Mouse (Mus musculus) kidney, adult 2 months (tissue): ENCODE measurements around the gene Azin2. TPM values are rescaled to one million over a fixed set of nuclear protein-coding genes. Genes with fewer than 3 reads are reported as not detected.
A peak's percentile ranks its signal among the peaks of the same experiment; 100 is the strongest.

ENCODE experiments used
- DNase-seq: peaks from one replicate; pipeline ENCODE4 v3.0.0; 2021
- H3K27ac ChIP-seq: fragments of 200-500 bp; 2 replicates; pipeline ENCODE4 v1.5.1; 2012; ENCODE audit warnings: low read depth, low read length, control low read depth, inconsistent platforms; ENCODE audit not compliant: insufficient read depth
- H3K27me3 ChIP-seq: fragments of 200-500 bp; replicated peaks from 2 replicates; pipeline ENCODE4 v1.6.1; 2012; ENCODE audit warnings: mild to moderate bottlenecking, moderate library complexity, low read length, inconsistent platforms; ENCODE audit not compliant: control insufficient read depth, insufficient read depth
- H3K36me3 ChIP-seq: fragments of 200-500 bp; 2 replicates; pipeline ENCODE4 v1.6.1; 2012; ENCODE audit warnings: mild to moderate bottlenecking, moderate library complexity, low read length, inconsistent platforms; ENCODE audit not compliant: control insufficient read depth, insufficient read depth
- H3K4me1 ChIP-seq: fragments of 200-500 bp; 2 replicates; pipeline ENCODE4 v1.6.1; 2011; ENCODE audit warnings: low read length; ENCODE audit not compliant: control insufficient read depth, insufficient read depth
- H3K4me3 ChIP-seq: fragments of 200-500 bp; 2 replicates; pipeline ENCODE4 v1.5.1; 2011; ENCODE audit warnings: mild to moderate bottlenecking, low read depth, low read length, control low read depth; ENCODE audit not compliant: insufficient read depth
- CTCF ChIP-seq: fragments of 200-500 bp; conservative IDR thresholded peaks from 2 replicates; pipeline ENCODE4 v1.5.1; 2011; ENCODE audit warnings: low read depth, mild to moderate bottlenecking, control low read depth, low read length, moderate library complexity, mixed read lengths; ENCODE audit not compliant: insufficient read depth, insufficient read length
- POLR2A ChIP-seq: fragments of 200-500 bp; IDR thresholded peaks from one replicate; pipeline ENCODE4 v1.6.1; 2011; ENCODE audit warnings: low read depth, low read length, control low read depth
- WGBS: fragments of 180-500 bp; shearing (Covaris S2); methylation state at CpG from one replicate; pipeline ENCODE4 v1.1.7; 2018; 5-methylcytosine and 5-hydroxymethylcytosine counted together
- polyA plus RNA-seq: library from polyadenylated mRNA; depleted of rRNA; stranded (reverse); fragments of >200 nt; gene quantifications from 2 replicates; pipeline ENCODE4 v1.2.3, GENCODE M21; 2012

Azin2 gene
- polyA plus RNA-seq, 1 experiment = 14.0 TPM

GRCm38 (mm10) chr4:128989678-128990077, 27.4 kb upstream of the Azin2 start:
- 0 out of 2 replicates have a peak overlapping the region, but pooled peaks have one; percentile 2 for H3K4me3 ChIP-seq
- H3K4me1 ChIP-seq = peaks cover 16% of the 10 kb centered on the region; the same call in 1 of the 2 replicates
- 33% methylated on average over 11 of the region's 11 CpGs for WGBS
- peak; percentile 93 for DNase-seq
- H3K36me3 ChIP-seq = no peaks in the 10 kb centered on the region
- H3K27ac ChIP-seq = peak overlapping the region; percentile 96
- no peak for TF ChIP-seq CTCF
- TF ChIP-seq POLR2A = peak; percentile 38
- H3K27me3 ChIP-seq = no peaks in the 10 kb centered on the region

GRCm38 (mm10) chr4:128988911-128989310, 26.7 kb upstream of the Azin2 start:
- no peak for TF ChIP-seq POLR2A
- no peak for TF ChIP-seq CTCF
- H3K27me3 ChIP-seq = no peaks in the 10 kb centered on the region

DNA sequence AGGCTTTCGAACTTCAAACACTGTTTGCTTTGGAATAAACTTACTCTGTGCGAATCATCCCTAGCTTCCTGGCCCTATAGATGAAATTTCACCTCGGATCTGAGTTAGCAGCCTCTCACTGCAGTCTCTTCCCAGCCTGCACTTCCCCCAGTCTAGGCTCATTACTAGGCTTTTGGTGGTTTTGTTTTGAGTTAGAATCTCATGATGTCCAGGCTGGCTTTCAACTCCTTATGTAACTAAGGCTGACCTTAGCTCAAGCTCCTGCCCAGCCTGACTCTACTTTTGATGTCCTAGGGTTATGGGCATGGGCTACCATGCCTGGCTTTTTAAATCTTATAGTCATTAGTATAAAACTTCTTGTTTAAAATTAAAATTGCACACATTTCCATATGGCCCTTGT, 22.4 kb upstream of the Azin2 start:
- no peak overlapping the region for H3K4me3 ChIP-seq
- peak overlapping the region; percentile 97 for H3K27ac ChIP-seq
- no peaks in the 10 kb centered on the region for H3K27me3 ChIP-seq
- TF ChIP-seq CTCF (no peak), POLR2A (no peak)
- peak; percentile 81 for DNase-seq
- H3K4me1 ChIP-seq = peaks cover 20% of the 10 kb centered on the region
- WGBS = 40% methylated on average over 3 of the region's 3 CpGs
- H3K36me3 ChIP-seq = no peaks in the 10 kb centered on the region

More at GRCm38 (mm10) chr4:128988911-128989310, 26.7 kb upstream of the Azin2 start:
- H3K36me3 ChIP-seq = no peaks in the 10 kb centered on the region
- peaks cover 19% of the 10 kb centered on the region for H3K4me1 ChIP-seq
- no peak overlapping the region for H3K4me3 ChIP-seq
- 58% methylated on average over 3 of the region's 3 CpGs for WGBS
- peak overlapping the region; percentile 96 for H3K27ac ChIP-seq
- DNase-seq = peak; percentile 85

DNA sequence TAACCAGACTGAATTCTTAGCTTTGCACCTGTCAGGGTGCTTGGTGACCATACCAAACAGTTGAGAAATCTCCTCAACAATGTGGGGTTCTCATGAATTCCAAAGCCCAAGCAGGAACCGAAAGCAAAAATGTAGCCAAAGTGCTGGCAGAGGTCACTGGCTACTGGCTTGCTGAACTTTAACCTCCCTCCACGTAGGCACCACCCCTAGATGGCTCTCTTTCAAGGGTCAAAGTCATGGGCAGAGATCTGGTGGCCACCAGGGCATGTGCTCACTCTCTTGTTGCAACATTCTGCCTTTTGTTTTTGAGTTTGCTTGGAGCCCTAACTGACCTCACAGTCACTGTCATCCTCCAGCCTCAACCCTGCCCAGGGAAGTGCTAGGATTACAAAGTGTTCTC, 21.4 kb upstream of the Azin2 start:
- Histone ChIP-seq H3K27me3 (no peaks in the 10 kb centered on the region), H3K36me3 (no peaks in the 10 kb centered on the region), H3K4me3 (no peak overlapping the region), H3K27ac (peak overlapping the region; percentile 97), H3K4me1 (peaks cover 15% of the 10 kb centered on the region)
- DNase-seq = peak; percentile 93
- WGBS = 33% methylated on average over 2 of the region's 2 CpGs
- TF ChIP-seq POLR2A = no peak
- 0 out of 2 replicates have a peak, but pooled peaks have one; percentile 22 for TF ChIP-seq CTCF

GRCm38 (mm10) chr4:128983151-128983550, 20.9 kb upstream of the Azin2 start:
- 44% methylated on average over 2 of the region's 2 CpGs for WGBS
- H3K4me3 ChIP-seq = no peak overlapping the region
- no peak for TF ChIP-seq CTCF
- no peak for TF ChIP-seq POLR2A
- H3K27ac ChIP-seq = peak overlapping the region; percentile 95
- DNase-seq = peak; percentile 62
- no peaks in the 10 kb centered on the region for H3K36me3 ChIP-seq
- H3K27me3 ChIP-seq = no peaks in the 10 kb centered on the region
- H3K4me1 ChIP-seq = peaks cover 19% of the 10 kb centered on the region

GRCm38 (mm10) chr4:128981833-128982180, 19.6 kb upstream of the Azin2 start:
- Histone ChIP-seq H3K27me3 (no peaks in the 10 kb centered on the region), H3K4me3 (no peak overlapping the region), H3K4me1 (peaks cover 21% of the 10 kb centered on the region), H3K27ac (0 out of 2 replicates have a peak overlapping the region, but pooled peaks have one; percentile 17), H3K36me3 (no peaks in the 10 kb centered on the region)
- TF ChIP-seq CTCF = no peak
- TF ChIP-seq POLR2A = no peak
- DNase-seq = peak; percentile 70
- 57% methylated on average over 11 of the region's 11 CpGs for WGBS

- Histone ChIP-seq H3K27ac (0 out of 2 replicates have a peak overlapping the region, but pooled peaks have one; percentile 17), H3K4me1 (peaks cover 21% of the 10 kb centered on the region), H3K4me3 (no peak overlapping the region), H3K27me3 (no peaks in the 10 kb centered on the region), H3K36me3 (no peaks in the 10 kb centered on the region)
- TF ChIP-seq CTCF = no peak
- TF ChIP-seq POLR2A = no peak
- WGBS = 66% methylated on average over 12 of the region's 12 CpGs
- no peak for DNase-seq
Measured at GRCm38 (mm10) chr4:128980890-128981832, 18.9 kb upstream of the Azin2 start.
